Mouse (Mus musculus) midbrain, embryonic 11.5 days (tissue): ENCODE data around the gene P2rx3. TPM values are rescaled to one million over a fixed set of nuclear protein-coding genes. Genes with fewer than 3 reads are reported as not detected.

Experiments used
- ATAC-seq: fragments of 200-750 bp; cut with Nextera tagmentation; 2 replicates; pipeline ENCODE4 v1.8.0; 2017; ENCODE audit warnings: moderate TSS enrichment, moderate library complexity; ENCODE audit not compliant: low FRiP score
- DNase-seq: peaks from one replicate; pipeline ENCODE4 v3.0.0; 2015; ENCODE audit warnings: low spot score; ENCODE audit errors: missing footprints
- H3K27ac ChIP-seq: fragments of 300-500 bp; sonication (generic); 2 replicates; pipeline ENCODE4 v1.5.1; 2014; ENCODE audit warnings: low read depth, low read length
- H3K27me3 ChIP-seq: fragments of 300-500 bp; sonication (generic); 2 replicates; pipeline ENCODE4 v1.6.1; 2014; ENCODE audit warnings: mild to moderate bottlenecking, low read length, moderate library complexity, mixed read lengths; ENCODE audit not compliant: control insufficient read depth, insufficient read depth
- H3K36me3 ChIP-seq: fragments of 300-500 bp; sonication (generic); 2 replicates; pipeline ENCODE4 v1.6.1; 2014; ENCODE audit warnings: mild to moderate bottlenecking, low read length, moderate library complexity, mixed read lengths; ENCODE audit not compliant: control insufficient read depth, insufficient read depth
- H3K4me1 ChIP-seq: fragments of 300-500 bp; sonication (generic); 2 replicates; pipeline ENCODE4 v1.6.1; 2014; ENCODE audit warnings: low read length; ENCODE audit not compliant: control insufficient read depth, insufficient read depth
- H3K4me2 ChIP-seq: fragments of 300-500 bp; sonication (generic); 2 replicates; pipeline ENCODE4 v1.6.1; 2014; ENCODE audit warnings: mild to moderate bottlenecking, moderate library complexity
- H3K4me3 ChIP-seq: fragments of 300-500 bp; sonication (generic); 2 replicates; pipeline ENCODE4 v1.5.1; 2014; ENCODE audit warnings: low read depth, low read length
- H3K9ac ChIP-seq: fragments of 300-500 bp; sonication (generic); 2 replicates; pipeline ENCODE4 v1.6.1; 2014; ENCODE audit warnings: low read length
- H3K9me3 ChIP-seq: fragments of 300-500 bp; sonication (generic); 2 replicates; pipeline ENCODE4 v1.6.1; 2016; ENCODE audit warnings: low read length; ENCODE audit not compliant: control insufficient read depth
- WGBS: fragments of 180-500 bp; shearing (Covaris S2); extraction: QIAGEN DNeasy Blood & Tissue Kit; methylation state at CpG from one replicate; pipeline ENCODE4 v1.1.7; 2014; 5-methylcytosine and 5-hydroxymethylcytosine counted together
- polyA plus RNA-seq: library from polyadenylated mRNA; unstranded; fragments of >200 nt; fragmentation: Nextera tagmentation; extraction: Ambion mirVana; gene quantifications from 2 replicates; pipeline ENCODE4 v1.2.1, GENCODE M21; 2014

The P2rx3 gene
- polyA plus RNA-seq = 2.8 and 3.0 TPM in 2 replicates

- WGBS = under 1% methylated on average over 66 of the region's 66 CpGs
- ATAC-seq = peak; percentile 96
- peak within 1 kb of the TSS; percentile 80 for H3K4me3 ChIP-seq
Measured at GRCm38 (mm10) chr2:85037047-85038026, at the start of gene P2rx3, which contains the start of gene Ssrp1. Gene P2rx3, minus strand, starts transcription at chr2:85037462. Gene Ssrp1, plus strand, starts transcription at chr2:85037234.

GRCm38 (mm10) chr2:85073751-85074150 is 36.5 kb upstream of the P2rx3 start:
- no peak overlapping the region for H3K27ac ChIP-seq
- H3K27me3 ChIP-seq = no peaks in the 10 kb centered on the region
- H3K4me3 ChIP-seq = no peak overlapping the region
- H3K36me3 ChIP-seq = peaks cover 2% of the 10 kb centered on the region; the same call in 1 of the 2 replicates
- no peak for DNase-seq
- H3K4me1 ChIP-seq = no peaks in the 10 kb centered on the region
- no peak for ATAC-seq
- H3K4me2 ChIP-seq = no peak overlapping the region
- H3K9me3 ChIP-seq = no peaks in the 10 kb centered on the region
- 88% methylated on average over 5 of the region's 5 CpGs for WGBS
- H3K9ac ChIP-seq = no peak overlapping the region

More at GRCm38 (mm10) chr2:85037047-85038026, at the start of gene P2rx3, which contains the start of gene Ssrp1:
- Histone ChIP-seq H3K4me2 (peak within 1 kb of the TSS; percentile 83), H3K9ac (peak within 1 kb of the TSS; percentile 96), H3K36me3 (peaks cover 27% of the 10 kb centered on the region), H3K27ac (peak within 1 kb of the TSS; percentile 76), H3K4me1 (peaks cover 13% of the 10 kb centered on the region), H3K27me3 (no peaks in the 10 kb centered on the region), H3K9me3 (no peaks in the 10 kb centered on the region)
- peak; percentile 99 for DNase-seq

GRCm38 (mm10) chr2:85071921-85072320 is 34.7 kb upstream of the P2rx3 start:
- no peak overlapping the region for H3K27ac ChIP-seq
- no peak overlapping the region for H3K9ac ChIP-seq
- H3K9me3 ChIP-seq = no peaks in the 10 kb centered on the region
- DNase-seq (no peak), ATAC-seq (no peak)
- WGBS = 87% methylated on average over 5 of the region's 5 CpGs
- H3K4me1 ChIP-seq = no peaks in the 10 kb centered on the region
- H3K4me3 ChIP-seq = no peak overlapping the region
- peaks cover 2% of the 10 kb centered on the region; the same call in 1 of the 2 replicates for H3K36me3 ChIP-seq
- no peak overlapping the region for H3K4me2 ChIP-seq
- no peaks in the 10 kb centered on the region for H3K27me3 ChIP-seq

GRCm38 (mm10) chr2:85070086-85070485 is 32.8 kb upstream of the P2rx3 start:
- H3K4me2 ChIP-seq = no peak overlapping the region
- H3K9ac ChIP-seq = no peak overlapping the region
- no peak overlapping the region for H3K4me3 ChIP-seq
- 72% methylated on average over 15 of the region's 15 CpGs for WGBS
- no peaks in the 10 kb centered on the region for H3K9me3 ChIP-seq
- no peaks in the 10 kb centered on the region for H3K4me1 ChIP-seq
- H3K27me3 ChIP-seq = no peaks in the 10 kb centered on the region
- ATAC-seq = no peak
- H3K36me3 ChIP-seq = peaks cover 2% of the 10 kb centered on the region; the same call in 1 of the 2 replicates
- no peak overlapping the region for H3K27ac ChIP-seq
- no peak for DNase-seq

GRCm38 (mm10) chr2:85068626-85069025 is 31.4 kb upstream of the P2rx3 start:
- H3K36me3 ChIP-seq = peaks cover 4% of the 10 kb centered on the region
- H3K9me3 ChIP-seq = no peaks in the 10 kb centered on the region
- H3K4me3 ChIP-seq = no peak overlapping the region
- no peak overlapping the region for H3K4me2 ChIP-seq
- no peak for DNase-seq
- H3K9ac ChIP-seq = no peak overlapping the region
- H3K27me3 ChIP-seq = no peaks in the 10 kb centered on the region
- H3K27ac ChIP-seq = no peak overlapping the region
- ATAC-seq = no peak
- 93% methylated on average over 2 of the region's 2 CpGs for WGBS
- no peaks in the 10 kb centered on the region for H3K4me1 ChIP-seq

GRCm38 (mm10) chr2:85067903-85068625 is 30.8 kb upstream of the P2rx3 start:
- no peak overlapping the region for H3K9ac ChIP-seq
- DNase-seq (no peak), ATAC-seq (no peak)
- no peaks in the 10 kb centered on the region for H3K27me3 ChIP-seq
- H3K4me3 ChIP-seq = no peak overlapping the region
- no peaks in the 10 kb centered on the region for H3K9me3 ChIP-seq
- WGBS = 90% methylated on average over 10 of the region's 10 CpGs
- peaks cover 7% of the 10 kb centered on the region for H3K36me3 ChIP-seq
- H3K4me1 ChIP-seq = no peaks in the 10 kb centered on the region
- H3K4me2 ChIP-seq = no peak overlapping the region
- no peak overlapping the region for H3K27ac ChIP-seq

GRCm38 (mm10) chr2:85066937-85067336 is 29.7 kb upstream of the P2rx3 start:
- no peak for DNase-seq
- WGBS = 97% methylated on average over 5 of the region's 5 CpGs

GRCm38 (mm10) chr2:85065141-85065875 is 28.0 kb upstream of the P2rx3 start:
- Histone ChIP-seq H3K4me3 (no peak overlapping the region), H3K9ac (no peak overlapping the region), H3K27ac (no peak overlapping the region), H3K27me3 (no peaks in the 10 kb centered on the region), H3K36me3 (peaks cover 12% of the 10 kb centered on the region), H3K9me3 (no peaks in the 10 kb centered on the region), H3K4me2 (no peak overlapping the region), H3K4me1 (no peaks in the 10 kb centered on the region)
- ATAC-seq (no peak), DNase-seq (no peak)
- WGBS = 91% methylated on average over 12 of the region's 12 CpGs

More at GRCm38 (mm10) chr2:85066937-85067336, 29.7 kb upstream of the P2rx3 start:
- no peak overlapping the region for H3K9ac ChIP-seq
- no peaks in the 10 kb centered on the region for H3K9me3 ChIP-seq
- H3K27me3 ChIP-seq = no peaks in the 10 kb centered on the region
- no peak overlapping the region for H3K4me2 ChIP-seq
- no peaks in the 10 kb centered on the region for H3K4me1 ChIP-seq
- no peak overlapping the region for H3K4me3 ChIP-seq
- no peak for ATAC-seq
- peaks cover 7% of the 10 kb centered on the region; the same call in 1 of the 2 replicates for H3K36me3 ChIP-seq
- H3K27ac ChIP-seq = no peak overlapping the region
